ENCODE assay signal across 16 mouse cellular contexts in the genomic region with DNA sequence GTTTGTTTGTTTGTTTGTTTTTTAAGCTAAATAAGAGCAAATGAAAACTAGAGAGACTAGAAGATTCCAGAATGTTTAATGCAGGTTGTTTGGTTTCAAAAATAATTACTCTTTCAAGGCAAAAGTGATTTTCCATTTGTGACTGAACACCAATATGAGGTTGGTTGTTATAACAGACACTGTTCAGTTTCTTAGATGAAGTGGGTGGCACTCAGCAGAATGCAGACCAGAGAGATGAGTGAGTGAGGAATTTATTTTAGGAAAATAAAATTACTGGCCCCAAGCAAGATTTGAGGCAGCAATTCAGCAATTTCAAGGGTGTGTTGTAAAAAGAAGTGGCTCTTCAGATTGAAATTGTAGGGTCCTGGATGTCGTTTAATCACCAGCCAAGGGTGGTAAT.
"Had no signal": no experiment of that assay in that cellular context is flagged by ENCODE, and none has a peak within 500 bp of the region (broad histone marks: within the 10 kb centered on the region; RNA-seq: fewer than 3 reads in every experiment).

No protein-coding gene starts in this region.

- H3K4me3 ChIP-seq: neural tube, embryonic 13.5 days; neural tube, embryonic 15.5 days; stomach, embryonic 15.5 days had no signal

- DNase-seq: retina, postnatal 1 day; right cerebral cortex, adult 18-20 months; right cerebral cortex, postnatal 14 days; right cerebral cortex, postnatal 25 days; right cerebral cortex, postnatal 4 days; spleen, adult 18-20 months; thymus, adult 18-20 months; thymus, adult 2 months; thymus, postnatal 14 days; thymus, postnatal 25 days; thymus, postnatal 36 days; thymus, postnatal 4 days had no signal

- H3K27ac ChIP-seq: neural tube, embryonic 13.5 days; neural tube, embryonic 15.5 days; stomach, embryonic 15.5 days; stomach, postnatal 0 days had no signal

- H3K4me1 ChIP-seq: neural tube, embryonic 13.5 days; neural tube, embryonic 15.5 days; stomach, embryonic 15.5 days had no signal
